Comparison of ENCODE assay signal across 9 mouse cellular contexts in the genomic region with DNA sequence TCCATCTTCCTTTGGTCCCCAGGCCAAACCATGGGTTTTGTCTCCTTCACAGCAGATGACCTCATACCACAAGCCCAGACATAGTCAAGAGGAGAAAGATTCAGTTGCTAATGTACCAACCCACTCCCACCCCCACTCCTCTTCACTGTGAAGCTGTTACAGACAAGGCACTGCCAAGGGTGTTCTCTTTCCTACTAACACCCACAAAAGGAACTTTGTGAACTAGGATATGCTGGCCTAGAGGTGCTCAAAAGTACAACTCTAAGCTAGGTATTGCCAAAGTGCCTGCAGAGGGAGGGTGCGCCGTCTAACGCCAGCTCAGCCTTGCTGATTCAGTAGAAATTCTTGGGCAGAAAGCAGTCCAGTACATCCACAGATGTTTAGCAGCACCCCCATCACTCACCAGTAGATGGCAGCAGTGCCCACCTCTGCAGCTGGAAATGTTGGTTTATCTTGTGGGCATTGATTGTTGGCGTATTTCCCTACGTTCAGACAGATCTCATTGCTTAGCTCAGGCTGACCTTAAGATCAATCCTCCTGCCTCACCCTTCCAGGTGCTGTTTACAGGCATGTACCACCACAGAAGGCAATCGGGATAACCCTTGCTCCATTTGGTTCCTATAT. TPM values are rescaled to one million over a fixed set of nuclear protein-coding genes. Genes with fewer than 3 reads are reported as not detected.
A peak's percentile ranks its signal among the peaks of the same experiment; 100 is the strongest.
DNase-seq lines count a peak whose midpoint lies in the region; ATAC-seq and TF ChIP-seq lines count a peak whose summit lies in the region.
"Had no signal": no experiment of that assay in that cellular context is flagged by ENCODE, and none has a peak within 500 bp of the region (broad histone marks: within the 10 kb centered on the region; RNA-seq: fewer than 3 reads in every experiment).

No protein-coding gene starts in this region.

- H3K36me3 ChIP-seq in lung, embryonic 14.5 days (ENCODE audit: insufficient read depth): no peaks in the 10 kb centered on the region; the same call in 1 of the 2 replicates
- H3K36me3 ChIP-seq in thymus, adult 2 months (ENCODE audit: control insufficient read depth, insufficient read depth, low read length): no peaks in the 10 kb centered on the region
- H3K36me3 ChIP-seq: heart, embryonic 13.5 days had no signal

- H3K4me1 ChIP-seq in lung, embryonic 14.5 days (ENCODE audit: insufficient read depth): no peaks in the 10 kb centered on the region
- H3K4me1 ChIP-seq in thymus, adult 2 months (replicated peaks; ENCODE audit: control insufficient read depth, insufficient read depth, low read length): no peaks in the 10 kb centered on the region

- WGBS in lung, embryonic 14.5 days: 18% methylated on average over 6 of the region's 6 CpGs
- whole genome bisulfite sequencing in thymus, adult 2 months: 21% methylated on average over 6 of the region's 6 CpGs

- no peak for TF ChIP-seq POLR2A in thymus, adult 2 months (IDR thresholded peaks at IDR 0.05; ENCODE audit: control insufficient read depth, extremely low read depth, insufficient read depth, low read length, poor library complexity)

- no peaks in the 10 kb centered on the region for H3K27me3 ChIP-seq in lung, embryonic 14.5 days (ENCODE audit: insufficient read depth, low read length)
- H3K27me3 ChIP-seq in thymus, adult 2 months (ENCODE audit: control insufficient read depth, insufficient read depth, low read length): no peaks in the 10 kb centered on the region

- ATAC-seq in erythroid progenitor cell, adult 5-6 weeks (replicated peaks; ENCODE audit: low FRiP score, poor library complexity, severe bottlenecking): peak; percentile 73
- peak; percentile 33 for ATAC-seq in lung, embryonic 14.5 days (ENCODE audit: insufficient read depth)

- H3K4me2 ChIP-seq in lung, embryonic 14.5 days: no peak overlapping the region
- H3K4me2 ChIP-seq: heart, embryonic 13.5 days had no signal

- no peaks in the 10 kb centered on the region for H3K9me3 ChIP-seq in lung, embryonic 14.5 days (ENCODE audit: low read depth, low read length)
- H3K9me3 ChIP-seq: heart, embryonic 13.5 days had no signal

- TF ChIP-seq CTCF in lung, embryonic 14.5 days (IDR thresholded peaks at IDR 0.05; ENCODE audit: low read depth): peak; percentile 97
- TF ChIP-seq CTCF in thymus, adult 2 months (IDR thresholded peaks at IDR 0.05; ENCODE audit: borderline replicate concordance, control insufficient read depth, extremely low read depth, insufficient read depth, low read length, poor library complexity): no peak; the same call in 1 of the 2 replicates

- H3K9ac ChIP-seq in lung, embryonic 14.5 days: no peak overlapping the region
- H3K9ac ChIP-seq: heart, embryonic 13.5 days had no signal

- no peak overlapping the region for H3K4me3 ChIP-seq in lung, embryonic 14.5 days (ENCODE audit: low read depth, low read length)
- H3K4me3 ChIP-seq in thymus, adult 2 months (ENCODE audit: control insufficient read depth, insufficient read depth, low read length): no peak overlapping the region
- H3K4me3 ChIP-seq: heart, embryonic 13.5 days had no signal

- intact Hi-C loops in heart, postnatal 25 days (cut with DNase I): loop anchor here (2.0 to 5.0 kb wide), 4 partner anchors 54 to 256 kb away; partner anchors contain the start of gene Myh11

- H3K27ac ChIP-seq in lung, embryonic 14.5 days (ENCODE audit: low read depth): no peak overlapping the region
- H3K27ac ChIP-seq in thymus, adult 2 months (ENCODE audit: control insufficient read depth, insufficient read depth, low read length): no peak overlapping the region
- H3K27ac ChIP-seq: heart, embryonic 13.5 days had no signal

- peak; percentile 21 to 59 for DNase-seq in CD8-positive naive resting alpha-beta T cell, adult 2 months (ENCODE audit: low read depth in 2 of 2, low spot score in 2 of 2)
- DNase-seq in brain, adult 2 months (ENCODE audit: low read depth, low spot score): peak; percentile 76
- DNase-seq in heart, postnatal 25 days (ENCODE audit: low spot score): peak; percentile 28
- peak; percentile 84 for DNase-seq in layer of hippocampus, adult 11-12 months (ENCODE audit: low spot score)
- peak; percentile 91 for DNase-seq in lung, embryonic 14.5 days
- DNase-seq in ovary, postnatal 10 days (ENCODE audit: low spot score): peak; percentile 57
- peak; percentile 62 for DNase-seq in thymus, adult 2 months

RNA-seq across cellular contexts. Expression of gene Myh11, which starts 54.0 kb away (rescaled TPM):
- not detected in 2 replicates for total RNA-seq in erythroid progenitor cell, adult 5-6 weeks (2015; ENCODE audit: low replicate concordance)
- under 0.01 TPM in 1 of 2 replicates, not detected in the other for total RNA-seq in erythroid progenitor cell, adult 5-6 weeks (2017; ENCODE audit: low replicate concordance)
- 10 to 100 TPM; 19.5 to 30.0 TPM for total RNA-seq in heart, postnatal 25 days (2021)
- 67.4 and 69.8 TPM in 2 replicates for polyA plus RNA-seq in lung, embryonic 14.5 days (2014; fragmentation: Nextera tagmentation; extraction: Ambion mirVana)
- polyA plus RNA-seq in thymus, adult 2 months (2012; rRNA removed): 5.0 and 5.2 TPM in 2 replicates

Comparison
In these comparisons a context has a peak if more than half of its experiments do, and no peak if none do; other contexts are left out.
1. DNase-seq: peak in every context shown above with its lines; median percentile 91 in lung, embryonic 14.5 days; 84 in layer of hippocampus, adult 11-12 months; 76 in brain, adult 2 months; 62 in thymus, adult 2 months; 57 in ovary, postnatal 10 days; 40 in CD8-positive naive resting alpha-beta T cell, adult 2 months; 28 in heart, postnatal 25 days.
2. RNA of gene Myh11, which starts 54.0 kb away (total RNA-seq): 19.5 to 30.0 TPM in heart, postnatal 25 days; under 0.01 TPM in erythroid progenitor cell, adult 5-6 weeks; every median in the first group is over 10 times any median in the second.